Mouse (Mus musculus) layer of hippocampus, postnatal 36 days (tissue): ENCODE results near the gene Rpp25l. TPM values are rescaled to one million over a fixed set of nuclear protein-coding genes. Genes with fewer than 3 reads are reported as not detected.

Source experiments
- DNase-seq, 2 experiments: peaks; one replicate each; pipeline ENCODE4 v3.0.0; 2022
- total RNA-seq, 2 experiments: library from RNA; stranded (reverse); gene quantifications; 2 replicates each; pipeline ENCODE4 v1.2.3; 2021

Gene Rpp25l
- total RNA-seq = 10 to 100 TPM; 30.0 to 33.1 TPM

GRCm38 (mm10) chr4:41713197-41714067 is at the start of gene Rpp25l:
Rpp25l (minus strand) TSS chr4:41713534.
- DNase-seq = peak; percentile 84 to 85

GRCm38 (mm10) chr4:41762688-41763114 is 49.4 kb upstream of the Rpp25l start:
- DNase-seq = peak; percentile 34 to 56

- no peak for DNase-seq
Measured at GRCm38 (mm10) chr4:41762099-41762687, 48.9 kb upstream of the Rpp25l start.

GRCm38 (mm10) chr4:41761680-41762079 is 48.3 kb upstream of the Rpp25l start:
- no peak for DNase-seq

GRCm38 (mm10) chr4:41760911-41761310 is 47.6 kb upstream of the Rpp25l start:
- no peak for DNase-seq

- peak; percentile 66 to 70 for DNase-seq
Measured at GRCm38 (mm10) chr4:41760288-41760721, 47.0 kb upstream of the Rpp25l start.

- DNase-seq = no peak
Measured at GRCm38 (mm10) chr4:41759656-41760287, 46.4 kb upstream of the Rpp25l start.

GRCm38 (mm10) chr4:41759206-41759605 is 45.9 kb upstream of the Rpp25l start:
- DNase-seq = no peak

GRCm38 (mm10) chr4:41758701-41759100 is 45.4 kb upstream of the Rpp25l start:
- no peak for DNase-seq

GRCm38 (mm10) chr4:41758021-41758420 is 44.7 kb upstream of the Rpp25l start:
- DNase-seq = no peak

GRCm38 (mm10) chr4:41757321-41757720 is 44.0 kb upstream of the Rpp25l start:
- DNase-seq = no peak

- DNase-seq = no peak
Measured at GRCm38 (mm10) chr4:41756440-41756839, 43.1 kb upstream of the Rpp25l start.

GRCm38 (mm10) chr4:41755338-41756305 is 42.3 kb upstream of the Rpp25l start, which contains the start of gene Sigmar1:
Sigmar1 (minus strand) TSS chr4:41756157.
- peak; percentile 78 to 82 for DNase-seq

- no peak for DNase-seq
Measured at GRCm38 (mm10) chr4:41754797-41755337, 41.5 kb upstream of the Rpp25l start, which contains the start of gene Galt. Galt (plus strand) TSS chr4:41755228.

GRCm38 (mm10) chr4:41745021-41745420 is 31.7 kb upstream of the Rpp25l start:
- no peak for DNase-seq

GRCm38 (mm10) chr4:41744131-41744530 is 30.8 kb upstream of the Rpp25l start:
- DNase-seq = no peak

- DNase-seq = peak; percentile 93
Measured at GRCm38 (mm10) chr4:41741158-41741560, 27.8 kb upstream of the Rpp25l start.

GRCm38 (mm10) chr4:41740380-41741157 is 27.2 kb upstream of the Rpp25l start:
- DNase-seq = no peak

- DNase-seq = no peak
Measured at GRCm38 (mm10) chr4:41739260-41739659, 25.9 kb upstream of the Rpp25l start.

- no peak for DNase-seq
Measured at GRCm38 (mm10) chr4:41738256-41738603, 24.9 kb upstream of the Rpp25l start.
